Mouse (Mus musculus): ENCODE results near the gene Stab1. TPM values are rescaled to one million over a fixed set of nuclear protein-coding genes. Genes with fewer than 3 reads are reported as not detected.

Gene Stab1
- total and polyA plus RNA-seq, 3 experiments = 0.44 TPM; not detected in 2

- Histone ChIP-seq H3K4me3 (ENCODE audit: low read depth, low read length) (no peak overlapping the region), H3K4me1 (ENCODE audit: insufficient read depth, low read depth, low read length) (peaks cover 5% of the 10 kb centered on the region; the same call in 1 of the 2 replicates), H3K27me3 (ENCODE audit: insufficient read depth, low read length) (peaks cover 67% of the 10 kb centered on the region), H3K36me3 (replicated peaks) (peaks cover 23% of the 10 kb centered on the region), H3K9me3 (replicated peaks) (0 out of 2 replicates have a peak, but pooled peaks cover 3% of the 10 kb centered on the region)
- DNase-seq (ENCODE audit: low spot score) (no peak), ATAC-seq (ENCODE audit: extremely low read depth, insufficient number of reproducible peaks, low FRiP score, poor library complexity, severe bottlenecking) (no peak)
- TF ChIP-seq GATA2 (IDR thresholded peaks at IDR 0.05; ENCODE audit: borderline replicate concordance, low read depth, low read length) = no peak
- no peak for TF ChIP-seq CTCF (IDR thresholded peaks at IDR 0.05; ENCODE audit: low read depth, low read length)
- TF ChIP-seq GATA1 (IDR thresholded peaks at IDR 0.05; ENCODE audit: borderline replicate concordance, low read length) = no peak
- TF ChIP-seq TAL1 (conservative IDR thresholded peaks at IDR 0.05; ENCODE audit: low read depth, low read length) = no peak
- no peak for TF ChIP-seq POLR2AphosphoS5 (IDR thresholded peaks at IDR 0.05; ENCODE audit: insufficient replicate concordance, low read depth, low read length)
Observed at GRCm38 (mm10) chr14:31145694-31146093, 22.7 kb downstream of the Stab1 start.

- no peak for ATAC-seq (ENCODE audit: extremely low read depth, insufficient number of reproducible peaks, low FRiP score, poor library complexity, severe bottlenecking)
Observed at GRCm38 (mm10) chr14:31141011-31141410, 27.4 kb downstream of the Stab1 start.

GRCm38 (mm10) chr14:31140141-31140540, 28.3 kb downstream of the Stab1 start:
- ATAC-seq (ENCODE audit: extremely low read depth, insufficient number of reproducible peaks, low FRiP score, poor library complexity, severe bottlenecking) (no peak), DNase-seq (ENCODE audit: low spot score) (no peak)
- Histone ChIP-seq H3K36me3 (replicated peaks) (peaks cover 78% of the 10 kb centered on the region), H3K9me3 (replicated peaks) (0 out of 2 replicates have a peak, but pooled peaks cover 3% of the 10 kb centered on the region), H3K4me3 (ENCODE audit: low read depth, low read length) (no peak overlapping the region), H3K27me3 (ENCODE audit: insufficient read depth, low read length) (peaks cover 11% of the 10 kb centered on the region), H3K4me1 (ENCODE audit: insufficient read depth, low read depth, low read length) (peaks cover 50% of the 10 kb centered on the region)
- TF ChIP-seq GATA2 (IDR thresholded peaks at IDR 0.05; ENCODE audit: borderline replicate concordance, low read depth, low read length) = no peak
- TF ChIP-seq TAL1 (conservative IDR thresholded peaks at IDR 0.05; ENCODE audit: low read depth, low read length) = no peak
- no peak for TF ChIP-seq POLR2AphosphoS5 (IDR thresholded peaks at IDR 0.05; ENCODE audit: insufficient replicate concordance, low read depth, low read length)

More at GRCm38 (mm10) chr14:31141011-31141410, 27.4 kb downstream of the Stab1 start:
- Histone ChIP-seq H3K36me3 (replicated peaks) (peaks cover 70% of the 10 kb centered on the region), H3K4me3 (ENCODE audit: low read depth, low read length) (peak overlapping the region; percentile 21; the same call in 1 of the 2 replicates), H3K4me1 (ENCODE audit: insufficient read depth, low read depth, low read length) (peaks cover 42% of the 10 kb centered on the region), H3K9me3 (replicated peaks) (0 out of 2 replicates have a peak, but pooled peaks cover 3% of the 10 kb centered on the region), H3K27me3 (ENCODE audit: insufficient read depth, low read length) (peaks cover 20% of the 10 kb centered on the region)
- TF ChIP-seq GATA1 (IDR thresholded peaks at IDR 0.05; ENCODE audit: borderline replicate concordance, low read length) = no peak
- TF ChIP-seq GATA2 (IDR thresholded peaks at IDR 0.05; ENCODE audit: borderline replicate concordance, low read depth, low read length) = no peak
- no peak for TF ChIP-seq CTCF (IDR thresholded peaks at IDR 0.05; ENCODE audit: low read depth, low read length)
- no peak for TF ChIP-seq POLR2AphosphoS5 (IDR thresholded peaks at IDR 0.05; ENCODE audit: insufficient replicate concordance, low read depth, low read length)
- no peak for TF ChIP-seq TAL1 (conservative IDR thresholded peaks at IDR 0.05; ENCODE audit: low read depth, low read length)
- DNase-seq (ENCODE audit: low spot score) = no peak

GRCm38 (mm10) chr14:31139666-31140065, 28.8 kb downstream of the Stab1 start:
- no peak for DNase-seq (ENCODE audit: low spot score)
- H3K9me3 ChIP-seq (replicated peaks) = 0 out of 2 replicates have a peak, but pooled peaks cover 3% of the 10 kb centered on the region
- H3K4me1 ChIP-seq (ENCODE audit: insufficient read depth, low read depth, low read length) = peaks cover 54% of the 10 kb centered on the region
- no peak for TF ChIP-seq TAL1 (conservative IDR thresholded peaks at IDR 0.05; ENCODE audit: low read depth, low read length)
- no peak for TF ChIP-seq GATA2 (IDR thresholded peaks at IDR 0.05; ENCODE audit: borderline replicate concordance, low read depth, low read length)
- TF ChIP-seq GATA1 (IDR thresholded peaks at IDR 0.05; ENCODE audit: borderline replicate concordance, low read length) = no peak
- TF ChIP-seq CTCF (IDR thresholded peaks at IDR 0.05; ENCODE audit: low read depth, low read length) = no peak
- TF ChIP-seq POLR2AphosphoS5 (IDR thresholded peaks at IDR 0.05; ENCODE audit: insufficient replicate concordance, low read depth, low read length) = no peak; the same call in 1 of the 2 replicates
- ATAC-seq (ENCODE audit: extremely low read depth, insufficient number of reproducible peaks, low FRiP score, poor library complexity, severe bottlenecking) = no peak
- peaks cover 6% of the 10 kb centered on the region for H3K27me3 ChIP-seq (ENCODE audit: insufficient read depth, low read length)
- no peak overlapping the region for H3K4me3 ChIP-seq (ENCODE audit: low read depth, low read length)
- peaks cover 83% of the 10 kb centered on the region for H3K36me3 ChIP-seq (replicated peaks)

GRCm38 (mm10) chr14:31138897-31139429, 29.5 kb downstream of the Stab1 start:
- DNase-seq (ENCODE audit: low spot score) = no peak
- no peak for TF ChIP-seq CTCF (IDR thresholded peaks at IDR 0.05; ENCODE audit: low read depth, low read length)
- TF ChIP-seq GATA2 (IDR thresholded peaks at IDR 0.05; ENCODE audit: borderline replicate concordance, low read depth, low read length) = no peak
- TF ChIP-seq TAL1 (conservative IDR thresholded peaks at IDR 0.05; ENCODE audit: low read depth, low read length) = no peak
- TF ChIP-seq GATA1 (IDR thresholded peaks at IDR 0.05; ENCODE audit: borderline replicate concordance, low read length) = no peak
- TF ChIP-seq POLR2AphosphoS5 (IDR thresholded peaks at IDR 0.05; ENCODE audit: insufficient replicate concordance, low read depth, low read length) = no peak
- peaks cover 4% of the 10 kb centered on the region; the same call in 1 of the 2 replicates for H3K27me3 ChIP-seq (ENCODE audit: insufficient read depth, low read length)
- peaks cover 90% of the 10 kb centered on the region for H3K36me3 ChIP-seq (replicated peaks)
- 0 out of 2 replicates have a peak overlapping the region, but pooled peaks have one; percentile 20 for H3K4me3 ChIP-seq (ENCODE audit: low read depth, low read length)
- 0 out of 2 replicates have a peak, but pooled peaks cover 3% of the 10 kb centered on the region for H3K9me3 ChIP-seq (replicated peaks)
- peaks cover 61% of the 10 kb centered on the region for H3K4me1 ChIP-seq (ENCODE audit: insufficient read depth, low read depth, low read length)
- ATAC-seq (ENCODE audit: extremely low read depth, insufficient number of reproducible peaks, low FRiP score, poor library complexity, severe bottlenecking) = no peak

- Histone ChIP-seq H3K9me3 (replicated peaks) (0 out of 2 replicates have a peak, but pooled peaks cover 3% of the 10 kb centered on the region), H3K27me3 (ENCODE audit: insufficient read depth, low read length) (peaks cover under 1% of the 10 kb centered on the region; the same call in 1 of the 2 replicates), H3K4me3 (ENCODE audit: low read depth, low read length) (0 out of 2 replicates have a peak overlapping the region, but pooled peaks have one; percentile 20), H3K4me1 (ENCODE audit: insufficient read depth, low read depth, low read length) (peaks cover 67% of the 10 kb centered on the region), H3K36me3 (replicated peaks) (peaks cover 96% of the 10 kb centered on the region)
- no peak for TF ChIP-seq GATA1 (IDR thresholded peaks at IDR 0.05; ENCODE audit: borderline replicate concordance, low read length)
- no peak for TF ChIP-seq GATA2 (IDR thresholded peaks at IDR 0.05; ENCODE audit: borderline replicate concordance, low read depth, low read length)
- no peak for TF ChIP-seq CTCF (IDR thresholded peaks at IDR 0.05; ENCODE audit: low read depth, low read length)
- TF ChIP-seq POLR2AphosphoS5 (IDR thresholded peaks at IDR 0.05; ENCODE audit: insufficient replicate concordance, low read depth, low read length) = no peak
- TF ChIP-seq TAL1 (conservative IDR thresholded peaks at IDR 0.05; ENCODE audit: low read depth, low read length) = no peak
- ATAC-seq (ENCODE audit: extremely low read depth, insufficient number of reproducible peaks, low FRiP score, poor library complexity, severe bottlenecking) (no peak), DNase-seq (ENCODE audit: low spot score) (no peak)
Observed at GRCm38 (mm10) chr14:31138219-31138896, 30.1 kb downstream of the Stab1 start.

Data from G1E (cell line).